Mouse (Mus musculus): Measurements from ENCODE around the gene Fcrlb. TPM values are rescaled to one million over a fixed set of nuclear protein-coding genes. Genes with fewer than 3 reads are reported as not detected.

The Fcrlb gene
- polyA plus RNA-seq, 1 experiment: not detected

DNA sequence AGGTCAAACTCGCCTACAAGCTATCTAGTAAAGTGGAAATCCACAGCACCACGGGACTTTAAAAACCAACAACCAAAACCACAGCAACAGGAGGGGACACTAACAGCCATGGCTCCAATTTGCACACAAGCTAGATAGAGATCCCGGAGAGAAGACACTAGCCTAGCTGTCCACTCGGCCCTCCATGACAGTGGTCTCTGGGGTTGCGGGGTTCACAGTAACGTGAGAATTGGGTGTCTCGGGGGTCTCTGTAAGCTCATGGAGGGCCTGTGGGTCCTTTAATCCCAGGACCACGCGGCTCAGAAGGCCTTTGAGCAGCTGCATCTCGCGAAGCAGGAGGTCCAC lies 5.7 kb downstream of the Fcrlb start:
- Histone ChIP-seq H3ac (ENCODE audit: control insufficient read depth, insufficient read length, low read depth) (no peak overlapping the region), H3K27me3 (ENCODE audit: control insufficient read depth, insufficient read depth, insufficient read length) (peaks cover 9% of the 10 kb centered on the region), H3K79me2 (ENCODE audit: control insufficient read depth, insufficient read depth) (no peaks in the 10 kb centered on the region), H3K79me3 (ENCODE audit: low read depth) (no peaks in the 10 kb centered on the region), H3K4me3 (ENCODE audit: insufficient read depth, poor library complexity, severe bottlenecking) (no peak overlapping the region), H3K36me3 (ENCODE audit: control insufficient read depth, insufficient read depth) (no peaks in the 10 kb centered on the region)
- TF ChIP-seq MYOD1 (IDR thresholded peaks at IDR 0.05; ENCODE audit: control insufficient read depth, insufficient read length, low read depth) (no peak), MYOG (IDR thresholded peaks at IDR 0.05; ENCODE audit: control insufficient read depth, extremely low read depth, insufficient read length) (no peak), USF1 (IDR thresholded peaks at IDR 0.05; ENCODE audit: low read depth) (no peak), MAX (IDR thresholded peaks at IDR 0.05) (no peak)

DNA sequence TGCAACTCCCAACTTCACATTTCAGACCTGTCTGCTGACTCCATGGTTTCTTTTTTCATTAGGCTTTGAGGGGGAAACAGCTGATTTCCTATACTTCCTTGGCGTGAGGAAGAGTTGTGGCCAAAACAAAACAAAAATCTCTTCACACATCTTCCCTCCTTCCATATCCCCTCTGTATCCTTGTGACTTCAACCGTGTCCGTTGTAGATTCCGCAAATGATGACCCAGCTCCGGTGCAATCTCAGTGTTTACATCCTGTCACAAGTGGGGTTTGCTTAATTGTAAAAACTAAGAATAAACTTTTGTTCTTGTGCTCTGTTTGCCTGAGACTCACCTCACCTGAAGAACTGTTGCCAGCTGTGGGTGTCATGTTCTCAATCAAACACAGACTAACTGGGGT lies 9.3 kb downstream of the Fcrlb start:
- no peak overlapping the region for H3K4me3 ChIP-seq (ENCODE audit: insufficient read depth, poor library complexity, severe bottlenecking)
- H3K27me3 ChIP-seq (ENCODE audit: control insufficient read depth, insufficient read depth, insufficient read length): peaks cover 9% of the 10 kb centered on the region
- no peak for TF ChIP-seq CTCF (IDR thresholded peaks at IDR 0.05; ENCODE audit: control insufficient read depth, insufficient read depth, insufficient read length)
- TF ChIP-seq MYOD1 (IDR thresholded peaks at IDR 0.05; ENCODE audit: control insufficient read depth, insufficient read length, low read depth): no peak
- no peak for TF ChIP-seq MYOG (IDR thresholded peaks at IDR 0.05; ENCODE audit: control insufficient read depth, extremely low read depth, insufficient read length)
- TF ChIP-seq MAX (IDR thresholded peaks at IDR 0.05): no peak
- no peak for TF ChIP-seq USF1 (IDR thresholded peaks at IDR 0.05; ENCODE audit: low read depth)
- TF ChIP-seq FOSL1 (IDR thresholded peaks at IDR 0.05; ENCODE audit: insufficient read depth, low read length, poor library complexity, severe bottlenecking): no peak
- TF ChIP-seq CEBPB (IDR thresholded peaks at IDR 0.05; ENCODE audit: low read depth): no peak
- H3ac ChIP-seq (ENCODE audit: control insufficient read depth, insufficient read length, low read depth): no peak overlapping the region
- no peaks in the 10 kb centered on the region for H3K79me3 ChIP-seq (ENCODE audit: low read depth)
- H3K36me3 ChIP-seq (ENCODE audit: control insufficient read depth, insufficient read depth): no peaks in the 10 kb centered on the region
- no peaks in the 10 kb centered on the region for H3K79me2 ChIP-seq (ENCODE audit: control insufficient read depth, insufficient read depth)

GRCm38 (mm10) chr1:170901536-170902238 lies 11.1 kb downstream of the Fcrlb start:
- Histone ChIP-seq H3K4me3 (ENCODE audit: insufficient read depth, poor library complexity, severe bottlenecking) (no peak overlapping the region), H3K36me3 (ENCODE audit: control insufficient read depth, insufficient read depth) (no peaks in the 10 kb centered on the region), H3K79me2 (ENCODE audit: control insufficient read depth, insufficient read depth) (no peaks in the 10 kb centered on the region), H3ac (ENCODE audit: control insufficient read depth, insufficient read length, low read depth) (no peak overlapping the region), H3K27me3 (ENCODE audit: control insufficient read depth, insufficient read depth, insufficient read length) (no peaks in the 10 kb centered on the region), H3K79me3 (ENCODE audit: low read depth) (no peaks in the 10 kb centered on the region)
- no peak for TF ChIP-seq MYOD1 (IDR thresholded peaks at IDR 0.05; ENCODE audit: control insufficient read depth, insufficient read length, low read depth)
- TF ChIP-seq USF1 (IDR thresholded peaks at IDR 0.05; ENCODE audit: low read depth): peak; percentile 38
- no peak for TF ChIP-seq MAX (IDR thresholded peaks at IDR 0.05)
- TF ChIP-seq CTCF (IDR thresholded peaks at IDR 0.05; ENCODE audit: control insufficient read depth, insufficient read depth, insufficient read length): peak; percentile 18
- no peak for TF ChIP-seq CEBPB (IDR thresholded peaks at IDR 0.05; ENCODE audit: low read depth)
- TF ChIP-seq MYOG (IDR thresholded peaks at IDR 0.05; ENCODE audit: control insufficient read depth, extremely low read depth, insufficient read length): no peak

GRCm38 (mm10) chr1:170900799-170901467 lies 11.8 kb downstream of the Fcrlb start:
- Histone ChIP-seq H3K4me3 (ENCODE audit: insufficient read depth, poor library complexity, severe bottlenecking) (no peak overlapping the region), H3K27me3 (ENCODE audit: control insufficient read depth, insufficient read depth, insufficient read length) (no peaks in the 10 kb centered on the region), H3K79me2 (ENCODE audit: control insufficient read depth, insufficient read depth) (no peaks in the 10 kb centered on the region), H3ac (ENCODE audit: control insufficient read depth, insufficient read length, low read depth) (no peak overlapping the region), H3K36me3 (ENCODE audit: control insufficient read depth, insufficient read depth) (no peaks in the 10 kb centered on the region), H3K79me3 (ENCODE audit: low read depth) (no peaks in the 10 kb centered on the region)
- TF ChIP-seq FOSL1 (IDR thresholded peaks at IDR 0.05; ENCODE audit: insufficient read depth, low read length, poor library complexity, severe bottlenecking) (no peak), CEBPB (IDR thresholded peaks at IDR 0.05; ENCODE audit: low read depth) (no peak), CTCF (IDR thresholded peaks at IDR 0.05; ENCODE audit: control insufficient read depth, insufficient read depth, insufficient read length) (no peak)

- TF ChIP-seq MAX (IDR thresholded peaks at IDR 0.05) (no peak), MYOG (IDR thresholded peaks at IDR 0.05; ENCODE audit: control insufficient read depth, extremely low read depth, insufficient read length) (no peak), CEBPB (IDR thresholded peaks at IDR 0.05; ENCODE audit: low read depth) (no peak), MYOD1 (IDR thresholded peaks at IDR 0.05; ENCODE audit: control insufficient read depth, insufficient read length, low read depth) (no peak)
- Histone ChIP-seq H3K27me3 (ENCODE audit: control insufficient read depth, insufficient read depth, insufficient read length) (no peaks in the 10 kb centered on the region), H3K4me3 (ENCODE audit: insufficient read depth, poor library complexity, severe bottlenecking) (no peak overlapping the region), H3K79me2 (ENCODE audit: control insufficient read depth, insufficient read depth) (no peaks in the 10 kb centered on the region), H3K36me3 (ENCODE audit: control insufficient read depth, insufficient read depth) (no peaks in the 10 kb centered on the region), H3ac (ENCODE audit: control insufficient read depth, insufficient read length, low read depth) (no peak overlapping the region), H3K79me3 (ENCODE audit: low read depth) (no peaks in the 10 kb centered on the region)
Measured at GRCm38 (mm10) chr1:170898413-170899075, 14.2 kb downstream of the Fcrlb start.

All from C2C12 (cell line).